Mouse (Mus musculus) erythroid progenitor cell, adult 5-6 weeks (primary cell): ENCODE data around the gene Tspan18. TPM values are rescaled to one million over a fixed set of nuclear protein-coding genes. Genes with fewer than 3 reads are reported as not detected.

Experiments
- ATAC-seq: replicated peaks from 2 replicates; pipeline ENCODE4 v1.8.0; 2016; ENCODE audit warnings: moderate number of reproducible peaks, mild to moderate bottlenecking, moderate TSS enrichment, inconsistent platforms; ENCODE audit not compliant: poor library complexity, low FRiP score, severe bottlenecking
- total RNA-seq, 2 experiments: library from RNA; stranded (forward) in 1 of 2; stranded (reverse) in 1 of 2; fragments of 150-400 nt in 1 of 2; fragments of 186-747, 209-891 nt in 1 of 2; gene quantifications; 2 replicates each; pipeline versions ENCODE4 v1.2.3 to v1.2.4; 2015 to 2017; ENCODE audit warnings: low replicate concordance in 2 of 2

The Tspan18 gene
- total RNA-seq, 2 experiments from 2014 or later: 0.61 TPM; not detected in 1

DNA sequence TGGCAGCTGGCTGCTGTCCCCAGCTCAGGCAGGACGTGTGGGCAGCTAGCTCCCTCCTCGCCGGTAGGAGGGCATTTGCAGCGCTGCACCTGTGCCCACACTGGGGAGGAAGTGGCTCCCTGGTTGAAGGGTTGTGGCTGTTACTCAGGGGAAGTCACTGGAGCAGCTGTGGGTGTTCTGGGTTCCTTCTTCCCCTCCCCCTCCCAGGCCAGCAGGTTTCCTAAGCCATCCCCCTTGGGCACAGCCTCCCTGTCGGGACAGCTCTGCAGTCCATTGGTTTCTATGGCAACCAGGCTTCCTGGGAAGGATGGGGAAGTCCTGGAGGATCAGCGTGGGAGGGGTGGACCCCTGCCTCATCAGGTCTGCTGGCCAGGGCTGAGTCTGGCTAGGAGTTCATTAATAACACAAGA is 141.6 kb downstream of the Tspan18 start:
- ATAC-seq: no peak

DNA sequence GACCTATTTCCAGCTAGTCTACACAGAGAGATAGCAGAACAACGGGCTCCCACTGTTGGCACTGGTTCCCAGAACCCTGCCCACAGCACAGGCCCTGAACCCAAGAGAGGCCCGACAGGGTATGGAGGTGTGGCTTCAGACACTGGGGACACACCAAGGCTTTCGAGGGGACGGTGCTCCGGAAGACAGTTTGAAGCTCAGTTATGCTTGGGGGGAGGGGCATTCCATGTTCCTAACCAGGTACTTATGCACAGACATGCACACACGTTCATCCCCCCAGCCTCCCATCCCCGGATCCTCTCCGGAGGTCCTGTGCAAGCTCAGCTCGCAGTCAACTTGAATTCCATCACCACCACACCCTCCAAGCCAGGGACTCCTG is 142.1 kb downstream of the Tspan18 start:
- no peak for ATAC-seq

DNA sequence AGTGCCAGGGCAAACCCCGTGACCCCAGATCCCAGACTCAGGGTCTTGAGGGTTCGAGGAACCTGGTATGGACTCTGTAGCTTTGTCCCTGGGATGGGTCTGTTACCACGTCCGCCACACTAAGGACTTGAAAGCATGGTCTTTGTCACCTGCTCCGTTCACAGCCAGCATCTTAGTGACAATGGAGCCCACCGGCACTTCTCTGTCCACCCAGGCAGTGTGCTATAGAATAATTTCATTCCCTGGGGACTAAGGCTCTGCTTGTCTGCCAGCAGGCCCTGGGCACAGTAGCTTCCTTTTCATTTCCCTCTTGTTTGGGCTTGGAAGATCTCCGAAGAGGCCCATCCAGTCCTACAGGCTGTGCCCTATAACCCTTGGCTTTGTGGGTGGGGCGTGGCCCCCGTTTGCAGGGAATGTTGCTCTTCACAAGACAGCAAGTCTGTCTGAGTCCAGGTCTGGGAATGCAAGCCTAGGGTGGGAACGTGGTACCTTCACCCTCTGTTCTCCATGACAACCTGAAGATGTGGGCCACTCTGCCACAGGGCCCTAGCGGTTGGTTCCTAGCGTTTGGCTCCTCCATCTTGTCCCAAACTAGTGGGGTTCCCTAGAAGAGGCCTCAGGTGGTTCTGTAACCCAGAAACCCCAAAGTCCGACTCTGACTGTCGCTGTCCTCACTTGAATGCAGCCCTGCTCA is 142.7 kb downstream of the Tspan18 start:
- ATAC-seq: no peak

DNA sequence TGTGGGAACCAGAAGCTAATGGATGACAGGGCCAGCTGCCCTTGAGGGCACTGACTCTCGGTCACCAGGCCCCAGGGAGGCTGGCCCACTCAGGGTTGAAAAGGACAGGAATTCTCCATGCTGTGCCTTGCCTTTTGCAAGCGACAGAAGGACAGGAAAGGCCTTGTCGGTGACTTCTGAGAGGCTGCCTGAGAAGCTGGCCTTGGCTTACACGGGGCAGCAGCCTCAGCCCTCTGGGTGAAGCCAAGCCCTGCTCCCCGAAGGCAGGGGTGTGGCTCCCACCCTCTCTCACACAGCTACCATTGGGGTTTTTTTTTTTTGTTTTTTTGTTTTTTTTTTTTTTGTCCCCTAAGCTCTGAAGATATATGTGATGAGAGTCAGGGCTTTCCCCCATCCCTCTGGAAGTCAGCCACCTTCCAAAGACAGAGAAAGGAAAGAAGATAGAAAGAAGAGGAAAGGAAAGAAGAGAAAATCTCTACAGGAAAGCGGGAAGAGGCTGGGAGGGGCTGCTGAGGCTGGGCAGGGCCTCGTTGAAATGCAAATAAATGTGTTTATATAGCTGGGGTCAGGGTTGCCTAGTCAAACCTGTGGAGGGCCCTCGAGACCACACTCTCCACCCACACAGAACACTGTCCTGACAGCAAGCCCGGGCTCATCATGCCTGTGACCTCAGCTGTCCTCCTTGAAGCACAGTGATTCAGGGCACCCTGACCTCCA is 143.4 kb downstream of the Tspan18 start:
- ATAC-seq: no peak

DNA sequence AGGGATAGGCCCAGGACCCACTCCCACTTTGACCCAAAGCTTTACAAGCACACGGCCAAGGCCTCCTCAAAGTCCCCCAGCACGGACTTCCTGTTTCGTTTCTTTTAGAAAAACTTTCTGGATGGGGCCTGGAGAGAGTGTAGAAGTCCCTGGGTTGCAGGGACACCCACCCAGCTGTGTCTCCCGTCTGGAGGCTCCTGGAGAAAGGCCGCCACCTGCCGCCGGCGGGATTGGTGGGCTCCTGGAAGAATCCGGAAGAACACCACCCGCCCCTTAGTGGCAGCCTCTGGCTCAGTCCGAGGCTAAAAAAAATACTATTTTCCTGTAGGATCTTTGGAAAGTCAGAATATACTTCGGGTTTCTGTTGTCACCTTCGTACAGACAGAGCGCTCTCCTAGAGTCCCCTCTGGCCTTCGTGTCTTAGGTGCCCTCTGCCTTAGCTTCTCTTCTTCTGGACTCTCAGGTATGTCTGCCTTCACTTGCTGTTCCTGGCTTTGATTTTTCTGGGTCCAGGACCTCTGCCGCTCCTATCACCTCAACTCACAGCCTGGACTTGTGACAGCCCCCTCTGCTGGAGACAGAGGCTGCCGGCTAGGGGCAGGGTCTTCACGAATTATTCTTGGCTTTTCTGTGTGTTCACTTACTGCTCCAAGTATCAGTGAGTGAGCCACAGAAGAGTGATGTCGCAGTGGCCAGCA is 145.4 kb downstream of the Tspan18 start:
- no peak for ATAC-seq

DNA sequence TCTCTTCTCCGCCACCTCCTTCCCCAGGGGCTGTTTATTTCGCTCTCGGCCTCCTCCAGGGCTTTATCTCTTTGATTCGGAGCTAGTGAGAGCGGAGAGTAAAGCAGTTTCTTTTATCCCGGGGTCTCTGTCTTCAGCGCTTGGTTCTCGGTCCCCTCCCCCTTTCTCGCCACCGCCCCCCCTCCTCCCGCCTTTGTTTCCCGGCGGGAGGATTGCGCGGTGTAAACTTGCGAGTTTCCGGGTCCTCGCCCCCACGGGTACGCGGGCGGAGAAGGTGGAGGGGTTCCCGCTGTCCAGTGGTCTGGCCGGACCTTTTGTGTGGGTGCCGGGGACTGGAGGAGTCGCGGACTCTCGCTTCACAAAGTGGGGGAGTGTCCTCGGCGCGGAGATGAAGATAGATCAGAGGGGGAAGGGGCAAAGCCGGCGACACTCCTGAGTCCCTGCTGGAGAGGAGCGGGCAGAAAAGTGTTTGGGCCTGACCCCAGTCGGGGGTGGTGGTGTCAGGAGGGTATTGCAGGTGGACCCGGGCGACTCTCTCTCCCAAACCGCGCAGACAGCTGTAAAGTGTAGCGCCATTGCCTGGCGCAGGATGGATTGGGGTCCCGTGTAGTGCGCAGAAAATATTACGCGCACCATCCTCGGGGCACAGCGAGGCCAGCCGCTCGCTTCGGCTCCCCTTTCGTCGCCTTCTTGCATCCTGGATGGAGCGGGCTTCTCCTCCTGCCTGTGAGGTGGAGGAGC is 146.1 kb downstream of the Tspan18 start:
- ATAC-seq: no peak

DNA sequence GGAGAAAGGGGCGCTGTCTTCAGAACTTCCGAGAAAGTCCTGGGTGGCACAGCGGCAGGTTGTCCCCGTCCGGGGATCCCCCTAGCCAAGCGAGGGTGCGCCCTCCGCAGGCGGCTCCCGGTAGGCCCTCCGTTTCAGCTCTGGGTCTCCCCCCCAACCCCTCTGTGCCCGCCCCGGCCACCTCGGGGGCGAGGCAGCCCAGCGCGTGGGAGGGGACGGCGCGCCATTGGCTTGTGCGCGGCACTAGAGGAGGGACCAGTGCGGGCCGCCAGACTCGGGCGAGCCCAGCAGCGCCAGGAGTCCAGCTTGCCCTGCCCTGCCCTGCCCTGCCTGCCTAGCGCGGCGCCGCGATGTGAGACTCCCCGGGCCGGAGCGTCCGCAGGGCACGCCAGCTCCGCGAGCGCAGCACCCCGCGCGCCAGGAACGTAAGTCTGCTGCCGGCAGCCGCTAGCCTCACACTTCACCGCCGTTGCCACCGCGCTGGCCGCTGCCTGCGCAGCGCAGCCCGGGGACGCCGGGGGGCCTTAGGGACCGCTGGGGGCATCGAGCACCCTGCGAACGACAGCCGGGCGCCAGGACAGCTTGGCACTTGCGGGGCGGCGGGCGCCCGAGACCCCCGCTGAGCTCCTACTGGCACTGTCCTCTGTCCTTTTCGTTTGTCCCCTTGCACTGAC is 146.8 kb downstream of the Tspan18 start, which contains the start of gene Trp53i11:
Gene Trp53i11, plus strand, starts transcription at position 226 of the 674 bp plus-strand sequence.
- no peak for ATAC-seq

DNA sequence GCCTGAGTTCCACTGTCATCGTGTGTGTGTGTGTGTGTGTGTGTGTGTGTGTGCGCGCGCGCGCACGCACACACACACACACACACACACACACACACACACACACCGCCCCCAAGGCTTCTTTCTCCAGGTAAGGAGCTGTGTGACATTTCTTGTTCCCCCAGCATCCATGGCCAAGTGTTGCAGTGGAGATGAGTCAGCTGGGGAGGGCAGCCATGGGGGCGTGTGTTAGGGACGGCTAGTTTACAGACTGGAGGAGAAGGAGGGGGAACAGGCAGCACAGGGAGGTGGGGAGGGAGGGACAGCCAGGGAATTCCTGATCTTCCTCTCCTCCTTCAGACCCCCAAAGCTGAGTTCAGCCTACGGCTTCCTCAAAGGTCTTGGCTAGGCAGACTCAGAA is 151.4 kb downstream of the Tspan18 start:
- no peak for ATAC-seq

DNA sequence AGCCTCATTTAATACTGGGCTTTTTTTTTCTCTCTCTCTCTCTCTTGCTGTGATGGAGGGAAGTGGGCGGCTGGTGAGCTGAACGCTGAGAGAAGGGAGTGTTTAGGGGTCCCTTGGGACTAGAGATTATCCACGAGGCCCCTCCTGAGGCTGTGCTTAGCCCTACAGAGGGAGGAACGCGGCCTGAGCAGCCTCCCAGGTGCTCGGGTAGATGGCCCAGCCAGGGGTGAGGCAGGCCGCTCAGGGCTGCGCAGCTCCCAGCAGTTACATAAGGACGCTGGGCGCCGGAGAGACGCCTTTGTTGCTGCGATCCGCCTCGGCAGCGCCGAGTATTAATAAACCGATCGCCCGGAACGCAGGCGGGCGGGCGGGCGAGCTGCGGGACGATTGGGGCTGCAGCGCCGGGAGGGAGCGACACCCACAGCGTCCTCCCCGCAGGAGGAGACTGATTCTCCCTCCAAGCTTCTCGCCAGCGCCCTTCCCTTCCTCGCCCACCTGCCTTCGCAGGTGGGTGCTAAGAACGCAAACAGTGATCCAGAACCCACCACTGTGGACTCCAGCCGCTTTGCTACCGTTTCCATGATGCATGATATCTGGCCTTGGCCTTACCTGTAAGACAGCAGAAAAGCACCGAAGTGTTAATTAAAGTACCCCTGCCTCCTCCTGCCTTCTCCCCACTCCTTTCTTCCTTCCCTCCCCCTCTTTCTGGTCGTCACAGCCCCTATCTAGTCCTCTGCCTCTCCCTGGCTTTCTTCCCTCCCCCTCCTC is 154.0 kb downstream of the Tspan18 start:
- ATAC-seq: no peak

DNA sequence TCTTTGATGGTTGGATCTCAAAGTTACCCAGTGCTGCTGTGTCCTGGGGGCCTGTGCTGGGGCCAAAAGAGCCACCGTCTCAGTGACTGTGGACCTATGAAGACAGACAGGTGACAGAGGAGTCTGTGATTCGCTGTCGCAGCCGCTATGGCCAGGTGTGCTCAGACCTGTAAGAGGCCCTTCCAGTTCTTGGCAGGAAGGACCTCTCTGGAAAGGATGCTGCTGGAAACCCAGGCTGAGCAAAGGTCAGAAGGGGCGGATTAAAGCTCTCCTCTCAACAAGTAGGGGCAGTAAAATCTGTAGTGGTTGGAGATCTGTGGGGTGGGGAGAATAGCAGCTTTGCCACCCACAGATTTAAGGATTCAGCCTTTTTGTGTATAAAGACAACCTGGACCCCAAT is 154.7 kb downstream of the Tspan18 start:
- no peak for ATAC-seq

DNA sequence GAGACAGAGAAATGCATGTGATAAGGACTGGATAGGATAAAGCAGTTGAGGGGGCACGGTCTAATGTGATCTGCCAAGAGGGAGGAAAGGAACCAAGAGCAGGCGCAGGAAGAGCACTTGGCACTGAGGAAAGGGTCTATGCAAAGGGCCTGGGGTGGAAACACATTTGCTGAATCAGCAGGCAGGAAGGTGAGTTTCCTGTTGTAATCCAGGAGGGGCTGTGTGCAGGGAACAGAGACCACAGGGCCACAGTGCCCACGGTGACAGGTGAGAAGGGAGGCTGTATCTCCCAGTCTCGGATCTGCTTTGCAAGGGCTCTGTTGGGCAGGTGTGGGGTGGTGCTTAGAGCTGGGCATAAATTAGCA is 156.0 kb downstream of the Tspan18 start:
- ATAC-seq: no peak

DNA sequence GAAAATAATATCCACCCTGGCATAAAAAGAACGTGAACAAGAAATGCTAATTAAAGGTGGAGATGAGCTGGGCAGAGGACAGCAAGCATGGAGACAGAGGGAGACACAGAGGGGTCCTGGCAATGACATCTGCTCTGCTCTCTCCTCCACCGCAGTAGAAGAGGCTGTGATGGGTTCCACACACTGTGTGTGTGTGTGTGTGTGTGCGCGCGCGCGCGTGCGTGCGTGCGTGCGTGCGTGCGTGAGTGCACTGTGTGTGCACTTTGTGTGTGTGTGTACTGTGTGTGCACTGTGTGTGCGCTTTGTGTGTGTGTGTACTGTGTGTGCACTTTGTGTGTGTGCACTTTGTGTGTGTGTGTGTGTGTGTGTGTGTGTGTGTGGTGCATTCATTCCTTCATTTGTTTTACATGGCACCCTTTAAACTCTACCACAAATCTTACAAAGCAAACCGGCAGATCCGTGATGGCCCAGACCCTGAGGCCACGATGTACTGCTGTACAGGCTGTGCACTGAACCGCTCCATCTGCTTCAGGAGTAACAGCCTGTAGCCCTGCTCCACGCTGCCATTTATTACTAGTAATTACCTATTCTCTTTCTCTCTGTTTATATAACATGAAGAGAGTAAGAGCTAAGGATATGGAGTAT is 156.5 kb downstream of the Tspan18 start:
- ATAC-seq: no peak

DNA sequence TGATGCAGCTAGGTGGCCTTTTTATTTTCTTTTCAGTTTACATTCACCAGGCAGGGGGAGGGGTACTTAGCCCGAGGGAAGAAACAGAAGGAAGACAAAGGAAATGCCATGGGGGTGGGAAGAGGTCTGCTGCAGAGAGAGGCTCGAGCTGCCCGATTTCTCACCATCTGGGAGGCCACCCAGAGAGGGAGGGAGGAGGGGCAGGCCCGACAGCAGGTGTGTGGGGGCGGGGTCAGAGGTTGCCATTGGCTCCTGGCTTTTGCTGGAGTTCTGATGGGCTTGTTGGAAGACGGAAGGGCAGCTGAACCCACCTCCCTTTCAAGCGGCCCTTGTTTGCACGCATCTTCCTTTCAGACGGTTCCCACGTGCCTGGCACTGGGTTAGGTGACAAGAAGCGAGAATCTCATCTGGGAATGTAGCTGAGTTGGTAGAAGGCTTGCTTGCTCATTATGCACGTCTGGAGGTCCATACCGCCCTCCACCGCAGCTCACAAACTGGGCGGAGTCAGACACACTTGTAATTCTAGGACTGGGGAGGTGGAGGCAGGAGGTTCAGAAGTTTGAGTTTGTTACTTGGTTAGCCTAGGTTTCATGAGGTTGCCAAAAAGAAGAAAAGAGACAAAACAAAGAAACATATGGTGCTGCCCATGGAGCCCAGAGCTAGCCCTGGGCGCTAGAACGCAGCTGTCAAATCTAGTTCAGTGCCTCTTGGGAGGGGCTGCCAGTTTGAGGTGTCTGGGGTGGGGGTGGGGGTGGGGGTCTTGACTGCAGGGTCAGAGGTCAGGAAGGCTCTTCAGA is 157.2 kb downstream of the Tspan18 start:
- ATAC-seq: no peak

DNA sequence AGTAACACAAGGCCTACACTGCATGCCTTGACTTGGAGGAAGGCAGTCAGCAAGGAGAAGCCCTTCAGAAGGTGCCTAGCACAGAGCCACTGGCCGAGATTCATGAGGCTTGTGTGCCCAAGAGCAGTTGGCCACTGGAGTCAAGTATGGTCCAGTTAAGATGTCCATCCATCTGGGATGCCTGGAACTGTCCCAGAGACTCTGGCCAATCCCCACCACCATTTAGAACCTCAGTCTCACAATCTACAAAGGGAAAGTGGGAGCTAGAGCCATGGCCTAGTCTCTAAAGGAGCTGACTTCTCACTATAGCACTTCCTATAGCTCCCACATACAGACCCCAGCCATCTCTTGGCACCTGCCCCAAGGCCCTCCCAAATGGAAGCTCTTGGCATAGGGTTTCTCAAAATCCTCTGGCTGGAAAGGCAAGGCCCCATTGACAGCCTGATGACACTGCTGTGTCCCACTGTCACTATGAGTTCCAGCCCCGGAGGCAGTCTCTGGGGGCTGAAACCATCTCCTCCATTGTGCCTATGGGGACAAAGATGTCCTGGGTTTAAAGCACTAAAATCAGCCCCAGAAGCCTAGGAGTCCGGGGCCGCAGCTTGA is 158.0 kb downstream of the Tspan18 start:
- no peak for ATAC-seq

DNA sequence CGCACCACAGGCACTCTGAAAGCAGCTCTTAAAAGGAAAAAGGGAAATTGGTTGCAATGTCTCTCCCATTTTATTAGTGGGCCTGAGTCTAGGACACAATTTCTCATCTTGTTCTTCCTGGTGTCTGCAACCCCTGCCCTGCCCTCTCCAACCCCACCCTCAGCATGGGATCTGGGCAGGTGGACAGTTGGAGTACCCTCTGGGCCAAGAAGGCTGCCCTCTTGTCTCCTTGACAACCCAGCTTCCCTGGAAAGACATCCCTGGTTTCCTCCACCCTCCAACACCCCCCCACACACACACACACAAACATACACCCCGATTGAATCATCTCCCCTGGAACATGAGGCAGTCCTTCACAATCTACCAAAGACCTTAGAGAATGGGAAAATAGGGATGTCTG is 158.6 kb downstream of the Tspan18 start:
- ATAC-seq: no peak

DNA sequence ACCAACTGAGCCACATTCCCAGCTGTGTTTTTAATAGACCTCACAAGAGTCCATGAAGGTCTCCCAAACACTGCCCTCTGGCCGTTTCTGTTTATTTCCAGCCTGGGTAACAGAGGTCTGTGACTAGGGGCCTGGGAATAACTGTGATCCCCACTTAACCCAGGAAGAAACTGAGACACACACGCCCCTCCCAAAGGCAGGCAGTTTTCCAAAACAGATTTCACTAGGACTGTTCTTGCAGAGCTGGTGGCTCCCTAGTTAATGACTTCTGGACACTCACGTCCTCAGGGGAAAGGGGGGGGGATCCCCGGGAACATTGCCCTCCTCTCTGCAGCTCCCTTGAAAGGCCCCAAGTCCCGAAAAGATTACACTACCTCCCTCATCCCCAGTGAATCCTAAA is 159.0 kb downstream of the Tspan18 start:
- ATAC-seq: no peak

DNA sequence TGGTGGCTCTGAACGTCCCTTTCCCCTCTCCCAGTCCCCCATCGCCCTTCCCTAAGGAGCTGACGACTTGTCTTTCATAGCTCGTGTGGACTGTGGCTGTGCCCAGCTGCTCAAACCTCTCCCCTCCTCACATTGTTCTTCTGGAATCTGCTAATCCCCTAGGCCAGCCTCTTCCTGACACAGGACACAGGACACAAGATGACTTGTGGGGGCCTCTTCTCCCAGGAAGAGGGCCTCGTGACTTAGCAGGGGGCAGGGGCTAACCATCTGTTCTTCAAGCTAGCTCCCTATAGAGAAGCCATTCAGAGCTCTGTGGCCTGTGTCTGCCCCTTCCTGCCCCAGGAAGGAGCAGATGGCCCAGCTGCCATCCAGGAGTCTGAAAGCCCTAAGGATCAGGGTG is 160.1 kb downstream of the Tspan18 start:
- ATAC-seq: no peak
